In the genomic region with DNA sequence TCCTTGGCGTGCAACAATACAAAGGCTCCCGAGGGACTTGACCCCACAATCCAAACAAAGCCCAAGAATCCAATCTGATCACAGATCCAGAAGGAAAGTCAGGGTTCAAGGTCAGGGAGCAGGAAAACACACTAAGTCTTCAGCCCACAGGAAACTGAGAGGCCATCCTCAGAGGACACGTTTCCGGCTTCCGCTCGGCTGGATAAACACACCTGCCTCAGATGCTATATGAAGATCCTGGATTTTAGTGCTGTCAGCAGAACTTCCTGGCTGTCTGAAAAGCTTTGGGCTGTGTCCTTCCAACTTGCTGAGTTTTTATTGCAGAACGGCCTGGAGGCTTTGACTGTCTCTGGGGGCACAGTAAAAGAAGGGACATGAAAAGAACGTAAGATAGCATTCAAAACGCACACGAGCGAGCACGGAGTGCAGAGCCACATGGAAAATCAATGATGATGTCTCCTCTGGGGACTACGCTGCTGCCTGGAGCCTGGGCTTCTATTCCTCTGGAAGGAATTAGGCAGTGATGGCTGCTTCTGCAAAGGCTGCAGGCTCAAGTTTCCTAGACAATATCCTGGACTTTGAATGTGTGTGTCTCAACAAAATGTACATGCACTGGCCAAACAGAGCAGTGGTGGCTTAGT, we compare ENCODE assay signal across 9 mouse cellular contexts.
DNase-seq lines count a peak whose midpoint lies in the region; ATAC-seq lines count a peak whose summit lies in the region.
"Had no signal": no experiment of that assay in that cellular context is flagged by ENCODE, and none has a peak within 500 bp of the region (broad histone marks: within the 10 kb centered on the region; RNA-seq: fewer than 3 reads in every experiment).

No protein-coding gene starts in this region.

- intact Hi-C loops in heart, postnatal 25 days (cut with DNase I), result no loop called here

- no peaks in the 10 kb centered on the region for H3K9me3 ChIP-seq in heart, embryonic 10.5 days
- H3K9me3 ChIP-seq in embryonic facial prominence, embryonic 10.5 days, result no peaks in the 10 kb centered on the region
- H3K9me3 ChIP-seq in kidney, embryonic 14.5 days (ENCODE audit: control insufficient read depth, low read length), result no peaks in the 10 kb centered on the region
- H3K9me3 ChIP-seq in midbrain, embryonic 16.5 days (replicated peaks; ENCODE audit: control insufficient read depth, low read length, poor library complexity, severe bottlenecking), result no peaks in the 10 kb centered on the region

- H3K27me3 ChIP-seq in heart, embryonic 10.5 days (ENCODE audit: insufficient read depth, poor library complexity, severe bottlenecking), result no peaks in the 10 kb centered on the region
- no peaks in the 10 kb centered on the region for H3K27me3 ChIP-seq in embryonic facial prominence, embryonic 10.5 days (replicated peaks; ENCODE audit: low read depth, poor library complexity, severe bottlenecking)
- no peaks in the 10 kb centered on the region for H3K27me3 ChIP-seq in kidney, embryonic 14.5 days (ENCODE audit: control insufficient read depth, insufficient read depth, low read length)
- H3K27me3 ChIP-seq in midbrain, embryonic 16.5 days (ENCODE audit: control insufficient read depth, insufficient read depth, low read depth, low read length), result no peaks in the 10 kb centered on the region

- H3K4me1 ChIP-seq in heart, embryonic 10.5 days, result peaks cover 8% of the 10 kb centered on the region; the same call in 1 of the 2 replicates
- peaks cover 33% of the 10 kb centered on the region for H3K4me1 ChIP-seq in embryonic facial prominence, embryonic 10.5 days
- peaks cover 20% of the 10 kb centered on the region for H3K4me1 ChIP-seq in kidney, embryonic 14.5 days (ENCODE audit: control insufficient read depth, insufficient read depth, low read length)
- H3K4me1 ChIP-seq in midbrain, embryonic 16.5 days (ENCODE audit: control insufficient read depth, insufficient read depth, low read length), result peaks cover 12% of the 10 kb centered on the region

- H3K4me2 ChIP-seq in kidney, embryonic 14.5 days (replicated peaks; ENCODE audit: low read depth, low read length), result no peak overlapping the region
- H3K4me2 ChIP-seq in midbrain, embryonic 16.5 days (ENCODE audit: low read length), result no peak overlapping the region

- H3K4me3 ChIP-seq in heart, embryonic 10.5 days, result no peak overlapping the region
- H3K4me3 ChIP-seq in embryonic facial prominence, embryonic 10.5 days, result no peak overlapping the region
- no peak overlapping the region for H3K4me3 ChIP-seq in kidney, embryonic 14.5 days (ENCODE audit: low read length)
- H3K4me3 ChIP-seq in midbrain, embryonic 16.5 days (ENCODE audit: low read depth, low read length), result no peak overlapping the region

- H3K36me3 ChIP-seq in heart, embryonic 10.5 days, result no peaks in the 10 kb centered on the region
- no peaks in the 10 kb centered on the region for H3K36me3 ChIP-seq in embryonic facial prominence, embryonic 10.5 days (replicated peaks)
- no peaks in the 10 kb centered on the region for H3K36me3 ChIP-seq in kidney, embryonic 14.5 days (ENCODE audit: control insufficient read depth, insufficient read depth, low read length)
- H3K36me3 ChIP-seq in midbrain, embryonic 16.5 days (ENCODE audit: control insufficient read depth, insufficient read depth, low read length), result no peaks in the 10 kb centered on the region

- no peak overlapping the region for H3K9ac ChIP-seq in kidney, embryonic 14.5 days (ENCODE audit: low read depth, low read length)
- no peak overlapping the region for H3K9ac ChIP-seq in midbrain, embryonic 16.5 days (ENCODE audit: low read depth, low read length)

- H3K27ac ChIP-seq in heart, embryonic 10.5 days, result 0 out of 2 replicates have a peak overlapping the region, but pooled peaks have one; percentile 17
- H3K27ac ChIP-seq in embryonic facial prominence, embryonic 10.5 days (replicated peaks), result peak overlapping the region; percentile 65
- peak overlapping the region; percentile 71; the same call in 1 of the 2 replicates for H3K27ac ChIP-seq in kidney, embryonic 14.5 days (ENCODE audit: low read depth, low read length)
- peak overlapping the region; percentile 44; the same call in 1 of the 2 replicates for H3K27ac ChIP-seq in midbrain, embryonic 16.5 days (ENCODE audit: low read length)

- WGBS in heart, embryonic 10.5 days, result 62% methylated on average over 13 of the region's 13 CpGs
- 32% methylated on average over 13 of the region's 13 CpGs for WGBS in embryonic facial prominence, embryonic 10.5 days
- WGBS in kidney, embryonic 14.5 days, result 17% methylated on average over 13 of the region's 13 CpGs
- 43% methylated on average over 13 of the region's 13 CpGs for WGBS in midbrain, embryonic 16.5 days

- no peak for DNase-seq in heart, embryonic 10.5 days (ENCODE audit: low spot score)
- DNase-seq in heart, postnatal 25 days (ENCODE audit: low spot score), result no peak
- DNase-seq in embryonic facial prominence, embryonic 10.5 days (ENCODE audit: low spot score), result peak; percentile 53
- no peak for DNase-seq in testis, postnatal 10 days (ENCODE audit: low spot score)
- DNase-seq in cerebellum, postnatal 4 days (ENCODE audit: low spot score in 2 of 2), result no peak
- no peak for DNase-seq in testis, postnatal 14 days (ENCODE audit: low spot score)

- ATAC-seq in kidney, embryonic 14.5 days (ENCODE audit: low FRiP score, low TSS enrichment), result peak; percentile 40; the same call in 1 of the 2 replicates
- no peak for ATAC-seq in midbrain, embryonic 16.5 days
- ATAC-seq: CD4-positive, CD25-positive, alpha-beta regulatory T cell, adult 4 months had no signal

Comparison
In these comparisons a context has a peak if more than half of its experiments do, and no peak if none do; other contexts are left out.
1. H3K27ac ChIP-seq: peak in every context shown above with its lines; median percentile 71 in kidney, embryonic 14.5 days; 65 in embryonic facial prominence, embryonic 10.5 days; 44 in midbrain, embryonic 16.5 days; 17 in heart, embryonic 10.5 days.